Mouse (Mus musculus): ENCODE data around the gene Olfr883. TPM values are rescaled to one million over a fixed set of nuclear protein-coding genes. Genes with fewer than 3 reads are reported as not detected.
A peak's percentile ranks its signal among the peaks of the same experiment; 100 is the strongest.

Olfr883 gene
- not detected in 2 replicates for polyA plus RNA-seq (2012; rRNA removed)

GRCm38 (mm10) chr9:38025508-38025907, at the start of gene Olfr883:
Gene Olfr883, plus strand, starts transcription at chr9:38025808.
- no peak for DNase-seq (ENCODE audit: extremely low spot score in 1 of 2, low spot score in 1 of 2)

GRCm38 (mm10) chr9:37991525-37991924, 34.1 kb upstream of the Olfr883 start, which contains the start of gene Olfr881:
Gene Olfr881, plus strand, starts transcription at chr9:37991825.
- no peak for DNase-seq (ENCODE audit: extremely low spot score in 1 of 2, low spot score in 1 of 2)

GRCm38 (mm10) chr9:37998581-37999204, 26.9 kb upstream of the Olfr883 start:
- DNase-seq (ENCODE audit: extremely low spot score in 1 of 2, low spot score in 1 of 2), result peak in 1 of 2 experiments; percentile 15

GRCm38 (mm10) chr9:38000021-38000420, 25.6 kb upstream of the Olfr883 start:
- no peak for DNase-seq (ENCODE audit: extremely low spot score in 1 of 2, low spot score in 1 of 2)

GRCm38 (mm10) chr9:38046255-38046654, 20.6 kb downstream of the Olfr883 start, which contains the start of gene Olfr884:
Gene Olfr884, plus strand, starts transcription at chr9:38046555.
- DNase-seq (ENCODE audit: extremely low spot score in 1 of 2, low spot score in 1 of 2), result no peak

- DNase-seq (ENCODE audit: extremely low spot score in 1 of 2, low spot score in 1 of 2), result no peak
These were observed 35.4 kb downstream of the Olfr883 start, which contains the start of gene Olfr885 for GRCm38 (mm10) chr9:38061022-38061421. Gene Olfr885, plus strand, starts transcription at chr9:38061322.

Other genes with a start within 250 kb of the Olfr883 start
- gene Olfr876, start 222.8 kb upstream of the Olfr883 start, polyA plus RNA-seq (2012; rRNA removed), result not detected in 2 replicates
- 0.28 and 0.34 TPM in 2 replicates for gene Olfr877, start 171.5 kb upstream of the Olfr883 start, polyA plus RNA-seq (2012; rRNA removed)
- gene Olfr145, start 129.1 kb upstream of the Olfr883 start, polyA plus RNA-seq (2012; rRNA removed), result not detected in 2 replicates
- gene Olfr878, start 108.0 kb upstream of the Olfr883 start, polyA plus RNA-seq (2012; rRNA removed), result 0.04 TPM in 1 of 2 replicates, not detected in the other
- not detected in 2 replicates for gene Olfr881, start 34.0 kb upstream of the Olfr883 start, polyA plus RNA-seq (2012; rRNA removed)
- gene Olfr884, start 20.7 kb downstream of the Olfr883 start, polyA plus RNA-seq (2012; rRNA removed), result not detected in 2 replicates
- gene Olfr885, start 35.5 kb downstream of the Olfr883 start, polyA plus RNA-seq (2012; rRNA removed), result not detected in 2 replicates
- 0.02 TPM in 1 of 2 replicates, not detected in the other for gene Olfr887, start 58.3 kb downstream of the Olfr883 start, polyA plus RNA-seq (2012; rRNA removed)
- gene Olfr888, start 82.3 kb downstream of the Olfr883 start, polyA plus RNA-seq (2012; rRNA removed), result not detected in 2 replicates
- not detected in 2 replicates for gene Olfr889, start 89.4 kb downstream of the Olfr883 start, polyA plus RNA-seq (2012; rRNA removed)
- gene Olfr890, start 116.7 kb downstream of the Olfr883 start, polyA plus RNA-seq (2012; rRNA removed), result not detected in 2 replicates
- not detected in 2 replicates for gene Olfr891, start 155.0 kb downstream of the Olfr883 start, polyA plus RNA-seq (2012; rRNA removed)
- gene Olfr893, start 182.6 kb downstream of the Olfr883 start, polyA plus RNA-seq (2012; rRNA removed), result not detected in 2 replicates
- not detected in 2 replicates for gene Olfr894, start 192.2 kb downstream of the Olfr883 start, polyA plus RNA-seq (2012; rRNA removed)
- gene Olfr143, start 227.0 kb downstream of the Olfr883 start, polyA plus RNA-seq (2012; rRNA removed), result not detected in 2 replicates
- gene Olfr895, start 242.0 kb downstream of the Olfr883 start, polyA plus RNA-seq (2012; rRNA removed), result not detected in 2 replicates